Mouse (Mus musculus) hindbrain, embryonic 14.5 days (tissue): ENCODE results near the gene Bhlhe23. TPM values are rescaled to one million over a fixed set of nuclear protein-coding genes. Genes with fewer than 3 reads are reported as not detected.

ENCODE experiments used
- ATAC-seq: fragments of 200-750 bp; cut with Nextera tagmentation; 2 replicates; pipeline ENCODE4 v1.8.0; 2017; ENCODE audit warnings: moderate number of reproducible peaks, mild to moderate bottlenecking, moderate TSS enrichment, moderate library complexity; ENCODE audit not compliant: low FRiP score
- DNase-seq: peaks from one replicate; pipeline ENCODE4 v3.0.0-alpha.2; 2015; ENCODE audit warnings: low spot score
- H3K27ac ChIP-seq: fragments of 300-500 bp; sonication (generic); 2 replicates; pipeline ENCODE4 v1.5.1; 2014; ENCODE audit warnings: mild to moderate bottlenecking, moderate library complexity
- H3K27me3 ChIP-seq: fragments of 300-500 bp; sonication (generic); 2 replicates; pipeline ENCODE4 v1.6.1; 2014; ENCODE audit warnings: mild to moderate bottlenecking, low read length, mixed read lengths; ENCODE audit not compliant: control insufficient read depth, insufficient read depth
- H3K36me3 ChIP-seq: fragments of 300-500 bp; sonication (generic); replicated peaks from 2 replicates; pipeline ENCODE4 v1.6.1; 2014; ENCODE audit not compliant: control insufficient read depth, insufficient read depth
- H3K4me1 ChIP-seq: fragments of 300-500 bp; sonication (generic); replicated peaks from 2 replicates; pipeline ENCODE4 v1.6.1; 2014; ENCODE audit warnings: antibody characterized with exemption, low read length, mixed read lengths; ENCODE audit not compliant: control insufficient read depth, insufficient read depth
- H3K4me2 ChIP-seq: fragments of 300-500 bp; sonication (generic); replicated peaks from 2 replicates; pipeline ENCODE4 v1.6.1; 2014; ENCODE audit warnings: mild to moderate bottlenecking, moderate library complexity
- H3K4me3 ChIP-seq: fragments of 300-500 bp; sonication (generic); replicated peaks from 2 replicates; pipeline ENCODE4 v1.5.1; 2014; ENCODE audit warnings: mild to moderate bottlenecking, low read length
- H3K9ac ChIP-seq: fragments of 300-500 bp; sonication (generic); 2 replicates; pipeline ENCODE4 v1.6.1; 2014
- H3K9me3 ChIP-seq: fragments of 300-500 bp; sonication (generic); 2 replicates; pipeline ENCODE4 v1.6.1; 2016; ENCODE audit warnings: low read length; ENCODE audit not compliant: control insufficient read depth
- WGBS: fragments of 180-500 bp; shearing (Covaris S2); extraction: QIAGEN DNeasy Blood & Tissue Kit; methylation state at CpG from one replicate; pipeline ENCODE4 v1.1.7; 2014; 5-methylcytosine and 5-hydroxymethylcytosine counted together
- polyA plus RNA-seq: library from polyadenylated mRNA; unstranded; fragments of >200 nt; fragmentation: Nextera tagmentation; extraction: Ambion mirVana; gene quantifications from 2 replicates; pipeline ENCODE4 v1.2.1, GENCODE M21; 2014

Gene Bhlhe23
- polyA plus RNA-seq, 1 experiment from 2014 or later, result 0.36 TPM

GRCm38 (mm10) chr2:180737984-180738383 lies 38.7 kb downstream of the Bhlhe23 start:
- H3K4me1 ChIP-seq, result no peaks in the 10 kb centered on the region
- no peak overlapping the region for H3K4me2 ChIP-seq
- H3K27me3 ChIP-seq, result no peaks in the 10 kb centered on the region
- no peaks in the 10 kb centered on the region for H3K9me3 ChIP-seq
- WGBS, result 82% methylated on average over 2 of the region's 2 CpGs
- no peaks in the 10 kb centered on the region for H3K36me3 ChIP-seq
- ATAC-seq (no peak), DNase-seq (no peak)
- H3K4me3 ChIP-seq, result no peak overlapping the region
- H3K9ac ChIP-seq, result no peak overlapping the region
- no peak overlapping the region for H3K27ac ChIP-seq

GRCm38 (mm10) chr2:180735232-180735631 lies 41.5 kb downstream of the Bhlhe23 start:
- Histone ChIP-seq H3K9me3 (no peaks in the 10 kb centered on the region), H3K36me3 (no peaks in the 10 kb centered on the region), H3K27me3 (no peaks in the 10 kb centered on the region), H3K9ac (no peak overlapping the region), H3K27ac (no peak overlapping the region), H3K4me2 (no peak overlapping the region), H3K4me1 (no peaks in the 10 kb centered on the region), H3K4me3 (no peak overlapping the region)
- DNase-seq (no peak), ATAC-seq (no peak)
- 81% methylated on average over 7 of the region's 7 CpGs for WGBS

GRCm38 (mm10) chr2:180731984-180732383 lies 44.7 kb downstream of the Bhlhe23 start:
- WGBS, result 80% methylated on average over 6 of the region's 6 CpGs

GRCm38 (mm10) chr2:180731036-180731435 lies 45.7 kb downstream of the Bhlhe23 start:
- no peaks in the 10 kb centered on the region for H3K36me3 ChIP-seq
- DNase-seq (no peak), ATAC-seq (no peak)
- H3K9ac ChIP-seq, result no peak overlapping the region
- no peak overlapping the region for H3K4me3 ChIP-seq
- no peak overlapping the region for H3K4me2 ChIP-seq
- no peak overlapping the region for H3K27ac ChIP-seq
- H3K4me1 ChIP-seq, result no peaks in the 10 kb centered on the region
- no peaks in the 10 kb centered on the region for H3K9me3 ChIP-seq
- 71% methylated on average over 3 of the region's 3 CpGs for WGBS
- H3K27me3 ChIP-seq, result no peaks in the 10 kb centered on the region

More at GRCm38 (mm10) chr2:180731984-180732383, 44.7 kb downstream of the Bhlhe23 start:
- Histone ChIP-seq H3K9me3 (no peaks in the 10 kb centered on the region), H3K4me2 (no peak overlapping the region), H3K4me3 (no peak overlapping the region), H3K4me1 (no peaks in the 10 kb centered on the region), H3K27me3 (no peaks in the 10 kb centered on the region), H3K9ac (no peak overlapping the region), H3K27ac (no peak overlapping the region), H3K36me3 (no peaks in the 10 kb centered on the region)
- DNase-seq (no peak), ATAC-seq (no peak)

GRCm38 (mm10) chr2:180727613-180728021 lies 49.1 kb downstream of the Bhlhe23 start:
- Histone ChIP-seq H3K9me3 (no peaks in the 10 kb centered on the region), H3K4me2 (no peak overlapping the region), H3K4me1 (no peaks in the 10 kb centered on the region), H3K27me3 (no peaks in the 10 kb centered on the region), H3K4me3 (no peak overlapping the region), H3K36me3 (peaks cover 16% of the 10 kb centered on the region), H3K9ac (no peak overlapping the region), H3K27ac (no peak overlapping the region)
- DNase-seq (no peak), ATAC-seq (no peak)
- 60% methylated on average over 4 of the region's 4 CpGs for WGBS

GRCm38 (mm10) chr2:180726658-180727442 lies 49.9 kb downstream of the Bhlhe23 start:
- H3K9me3 ChIP-seq, result no peaks in the 10 kb centered on the region
- H3K4me1 ChIP-seq, result no peaks in the 10 kb centered on the region
- DNase-seq (no peak), ATAC-seq (no peak)
- peaks cover 23% of the 10 kb centered on the region for H3K36me3 ChIP-seq
- H3K27me3 ChIP-seq, result no peaks in the 10 kb centered on the region
- no peak overlapping the region for H3K9ac ChIP-seq
- no peak overlapping the region for H3K4me2 ChIP-seq
- H3K27ac ChIP-seq, result no peak overlapping the region
- 77% methylated on average over 6 of the region's 6 CpGs for WGBS
- no peak overlapping the region for H3K4me3 ChIP-seq

GRCm38 (mm10) chr2:180725856-180726629 lies 50.7 kb downstream of the Bhlhe23 start:
- H3K36me3 ChIP-seq, result peaks cover 31% of the 10 kb centered on the region
- H3K9me3 ChIP-seq, result no peaks in the 10 kb centered on the region
- no peaks in the 10 kb centered on the region for H3K27me3 ChIP-seq
- H3K9ac ChIP-seq, result no peak overlapping the region
- no peaks in the 10 kb centered on the region for H3K4me1 ChIP-seq
- 41% methylated on average over 7 of the region's 8 CpGs for WGBS
- DNase-seq (no peak), ATAC-seq (no peak)
- H3K4me3 ChIP-seq, result no peak overlapping the region
- no peak overlapping the region for H3K27ac ChIP-seq
- no peak overlapping the region for H3K4me2 ChIP-seq

GRCm38 (mm10) chr2:180725414-180725778 lies 51.3 kb downstream of the Bhlhe23 start:
- DNase-seq (no peak), ATAC-seq (no peak)
- Histone ChIP-seq H3K9ac (no peak overlapping the region), H3K27me3 (no peaks in the 10 kb centered on the region), H3K4me2 (no peak overlapping the region), H3K9me3 (no peaks in the 10 kb centered on the region), H3K4me1 (no peaks in the 10 kb centered on the region), H3K4me3 (no peak overlapping the region), H3K27ac (no peak overlapping the region), H3K36me3 (peaks cover 38% of the 10 kb centered on the region)
- 6% methylated on average over 6 of the region's 6 CpGs for WGBS

- no peaks in the 10 kb centered on the region for H3K9me3 ChIP-seq
- H3K27me3 ChIP-seq, result no peaks in the 10 kb centered on the region
- 0 out of 2 replicates have a peak within 1 kb of the TSS, but pooled peaks have one; percentile 3 for H3K9ac ChIP-seq
- H3K4me3 ChIP-seq, result no peak within 1 kb of the TSS
- ATAC-seq, result peak; percentile 57; the same call in 1 of the 2 replicates
- H3K4me1 ChIP-seq, result no peaks in the 10 kb centered on the region
- peaks cover 44% of the 10 kb centered on the region for H3K36me3 ChIP-seq
- H3K4me2 ChIP-seq, result 0 out of 2 replicates have a peak within 1 kb of the TSS, but pooled peaks have one; percentile 11
- DNase-seq, result peak; percentile 25
- H3K27ac ChIP-seq, result no peak within 1 kb of the TSS
- WGBS, result 9% methylated on average over 18 of the region's 18 CpGs
These were observed 51.9 kb downstream of the Bhlhe23 start, which contains the start of gene Slc17a9 for GRCm38 (mm10) chr2:180724585-180725413. Gene Slc17a9 (plus strand): TSS chr2:180725263.
